8 mouse cellular contexts compared by ENCODE assay signal in the genomic region with DNA sequence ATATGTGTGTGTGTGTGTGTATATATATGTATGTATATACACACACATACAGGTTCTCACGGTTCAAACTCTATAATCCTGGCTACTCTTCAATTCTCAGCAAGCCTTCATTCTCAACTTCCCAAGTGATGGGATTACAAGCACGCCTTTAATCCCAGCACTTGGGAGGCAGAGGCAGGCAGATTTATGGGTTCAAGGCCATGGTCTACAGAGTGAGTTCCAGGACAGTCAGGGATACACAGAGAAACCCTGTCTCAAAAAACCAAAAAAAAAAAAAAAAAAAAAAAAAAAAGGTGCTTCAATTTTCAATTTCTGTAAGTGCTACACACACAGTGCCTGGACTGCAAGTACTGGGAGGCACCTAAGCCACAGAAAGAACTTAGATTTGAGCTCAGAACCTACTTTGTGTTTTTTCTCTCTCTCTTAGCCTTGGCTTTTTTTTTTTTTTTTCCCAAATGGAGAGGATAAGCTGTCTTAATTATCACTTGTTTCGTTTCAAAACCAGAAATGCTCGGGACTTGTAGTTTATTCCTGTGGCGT. TPM values are rescaled to one million over a fixed set of nuclear protein-coding genes. Genes with fewer than 3 reads are reported as not detected.
DNase-seq lines count a peak whose midpoint lies in the region; ATAC-seq lines count a peak whose summit lies in the region.

No protein-coding gene starts in this region.

- H3K9me3 ChIP-seq in forebrain, embryonic 13.5 days (replicated peaks) = no peaks in the 10 kb centered on the region; the same call in 1 of the 2 replicates
- H3K9me3 ChIP-seq in liver, embryonic 13.5 days (replicated peaks) = no peaks in the 10 kb centered on the region

- WGBS in forebrain, embryonic 13.5 days = 49% methylated on average over 5 of the region's 5 CpGs
- 46% methylated on average over 5 of the region's 5 CpGs for WGBS in liver, embryonic 13.5 days (ENCODE audit: insufficient replicate concordance)

- H3K4me1 ChIP-seq in forebrain, embryonic 13.5 days = peaks cover 25% of the 10 kb centered on the region
- H3K4me1 ChIP-seq in liver, embryonic 13.5 days (replicated peaks) = peaks cover 23% of the 10 kb centered on the region

- H3K9ac ChIP-seq in forebrain, embryonic 13.5 days = peak overlapping the region; percentile 17
- peak overlapping the region; percentile 53 for H3K9ac ChIP-seq in liver, embryonic 13.5 days

- no peak for ATAC-seq in forebrain, embryonic 13.5 days
- no peak for ATAC-seq in liver, embryonic 13.5 days (ENCODE audit: low read depth)

- peak overlapping the region; percentile 77 for H3K4me3 ChIP-seq in forebrain, embryonic 13.5 days
- H3K4me3 ChIP-seq in liver, embryonic 13.5 days (replicated peaks) = peak overlapping the region; percentile 87

- no peaks in the 10 kb centered on the region for H3K27me3 ChIP-seq in forebrain, embryonic 13.5 days
- H3K27me3 ChIP-seq in liver, embryonic 13.5 days = no peaks in the 10 kb centered on the region

- no peaks in the 10 kb centered on the region for H3K36me3 ChIP-seq in forebrain, embryonic 13.5 days (ENCODE audit: poor library complexity, severe bottlenecking)
- H3K36me3 ChIP-seq in liver, embryonic 13.5 days = no peaks in the 10 kb centered on the region

- peak overlapping the region; percentile 20; the same call in 1 of the 2 replicates for H3K27ac ChIP-seq in forebrain, embryonic 13.5 days
- peak overlapping the region; percentile 58 for H3K27ac ChIP-seq in liver, embryonic 13.5 days

- peak; percentile 52 for DNase-seq in cerebellum, adult 9-11 months
- no peak for DNase-seq in cerebellum, postnatal 10 days
- DNase-seq in A20 (ENCODE audit: low read depth, low spot score) = peak; percentile 39
- DNase-seq in liver, embryonic 13.5 days = no peak
- DNase-seq in frontal cortex, adult 2 months (ENCODE audit: extremely low spot score in 1 of 2, low spot score in 1 of 2) = no peak
- no peak for DNase-seq in Muller cell, postnatal 12 days (ENCODE audit: inconsistent ontology term)
- no peak for DNase-seq in layer of hippocampus, adult 8-10 months (ENCODE audit: low spot score in 2 of 2)

- peak overlapping the region; percentile 81 for H3K4me2 ChIP-seq in forebrain, embryonic 13.5 days
- H3K4me2 ChIP-seq in liver, embryonic 13.5 days = peak overlapping the region; percentile 70

RNA-seq across cellular contexts. Expression of gene Nab2, which starts 7.6 kb away (rescaled TPM):
- polyA plus RNA-seq in forebrain, embryonic 13.5 days (2015; fragmentation: Nextera tagmentation; extraction: Ambion mirVana) = 1.6 and 2.0 TPM in 2 replicates
- 1.5 and 2.1 TPM in 2 replicates for polyA plus RNA-seq in liver, embryonic 13.5 days (2015; fragmentation: Nextera tagmentation; extraction: Ambion mirVana)
- polyA plus RNA-seq in frontal cortex, adult 2 months (2012; rRNA removed) = 38.2 and 46.1 TPM in 2 replicates
- total RNA-seq in layer of hippocampus, adult 8-10 months (2022) = 10 to 100 TPM; 45.3 to 51.6 (median 49.0) TPM

RNA-seq across cellular contexts. Expression of gene Nemp1, which starts 9.2 kb away (rescaled TPM):
- 6.7 and 7.0 TPM in 2 replicates for polyA plus RNA-seq in forebrain, embryonic 13.5 days (2015; fragmentation: Nextera tagmentation; extraction: Ambion mirVana)
- polyA plus RNA-seq in liver, embryonic 13.5 days (2015; fragmentation: Nextera tagmentation; extraction: Ambion mirVana) = 5.0 and 6.3 TPM in 2 replicates
- 4.5 and 4.8 TPM in 2 replicates for polyA plus RNA-seq in frontal cortex, adult 2 months (2012; rRNA removed)
- 1 to 10 TPM; 5.8 to 8.1 (median 7.6) TPM for total RNA-seq in layer of hippocampus, adult 8-10 months (2022)

RNA-seq across cellular contexts. Expression of gene Myo1a, which starts 29.0 kb away (rescaled TPM):
- 0.60 and 0.83 TPM in 2 replicates for polyA plus RNA-seq in forebrain, embryonic 13.5 days (2015; fragmentation: Nextera tagmentation; extraction: Ambion mirVana)
- polyA plus RNA-seq in liver, embryonic 13.5 days (2015; fragmentation: Nextera tagmentation; extraction: Ambion mirVana) = 0.17 TPM in 2 replicates
- polyA plus RNA-seq in frontal cortex, adult 2 months (2012; rRNA removed) = 1.4 and 1.5 TPM in 2 replicates
- 1 to 10 TPM in 2 of 4 experiments, under 1 TPM in 2; 0.56 to 1.7 (median 0.86) TPM for total RNA-seq in layer of hippocampus, adult 8-10 months (2022)

RNA-seq across cellular contexts. Expression of gene Stat6, which starts 33.1 kb away (rescaled TPM):
- 2.6 and 2.7 TPM in 2 replicates for polyA plus RNA-seq in forebrain, embryonic 13.5 days (2015; fragmentation: Nextera tagmentation; extraction: Ambion mirVana)
- polyA plus RNA-seq in liver, embryonic 13.5 days (2015; fragmentation: Nextera tagmentation; extraction: Ambion mirVana) = 12.3 and 15.5 TPM in 2 replicates
- polyA plus RNA-seq in frontal cortex, adult 2 months (2012; rRNA removed) = 11.0 and 11.9 TPM in 2 replicates
- total RNA-seq in layer of hippocampus, adult 8-10 months (2022) = 10 to 100 TPM in 3 of 4 experiments, 1 to 10 TPM in 1; 10.0 to 13.6 (median 11.3) TPM

RNA-seq across cellular contexts. Expression of gene Tac2, which starts 48.3 kb away (rescaled TPM):
- 0.35 TPM in 1 of 2 replicates, not detected in the other for polyA plus RNA-seq in forebrain, embryonic 13.5 days (2015; fragmentation: Nextera tagmentation; extraction: Ambion mirVana)
- 11.4 and 14.2 TPM in 2 replicates for polyA plus RNA-seq in liver, embryonic 13.5 days (2015; fragmentation: Nextera tagmentation; extraction: Ambion mirVana)
- 34.9 and 38.9 TPM in 2 replicates for polyA plus RNA-seq in frontal cortex, adult 2 months (2012; rRNA removed)
- total RNA-seq in layer of hippocampus, adult 8-10 months (2022) = 1 to 10 TPM; 3.4 to 7.7 (median 4.1) TPM

Comparison
In these comparisons a context has a peak if more than half of its experiments do, and no peak if none do; other contexts are left out.
1. DNase-seq: peak in cerebellum, adult 9-11 months (single experiment) and A20 (single experiment); none in cerebellum, postnatal 10 days (0 of 2), liver, embryonic 13.5 days (single experiment), frontal cortex, adult 2 months (0 of 2), Muller cell, postnatal 12 days (single experiment) and layer of hippocampus, adult 8-10 months (0 of 2).
2. RNA of gene Nab2, which starts 7.6 kb away (polyA plus RNA-seq): 38.2 to 46.1 TPM in frontal cortex, adult 2 months; 1.6 to 2.0 TPM in forebrain, embryonic 13.5 days and 1.5 to 2.1 TPM in liver, embryonic 13.5 days; every median in the first group is over 10 times any median in the second.